Comparison of ENCODE assay signal across 9 mouse cellular contexts in genomic region chr10:43043351-43044209, GRCm38 (mm10).
DNase-seq lines count a peak whose midpoint lies in the region; ATAC-seq lines count a peak whose summit lies in the region.
"Had no signal": no experiment of that assay in that cellular context is flagged by ENCODE, and none has a peak within 500 bp of the region (broad histone marks: within the 10 kb centered on the region; RNA-seq: fewer than 3 reads in every experiment).

No protein-coding gene starts in this region.

- intact Hi-C loops in gastrocnemius, postnatal 14 days (cut with DNase I; ENCODE audit: low total_unique reads), result no loop called here

- H3K4me2 ChIP-seq in heart, embryonic 16.5 days (ENCODE audit: low read depth, low read length), result peak overlapping the region; percentile 26; the same call in 1 of the 2 replicates
- no peak overlapping the region; the same call in 1 of the 2 replicates for H3K4me2 ChIP-seq in midbrain, embryonic 11.5 days

- no peaks in the 10 kb centered on the region for H3K9me3 ChIP-seq in heart, embryonic 16.5 days (replicated peaks; ENCODE audit: control insufficient read depth, low read length)
- H3K9me3 ChIP-seq in midbrain, embryonic 11.5 days (ENCODE audit: control insufficient read depth, low read length), result peaks cover 2% of the 10 kb centered on the region; the same call in 1 of the 2 replicates

- H3K9ac ChIP-seq in heart, embryonic 16.5 days (ENCODE audit: low read length), result peak overlapping the region; percentile 44
- peak overlapping the region; percentile 27; the same call in 1 of the 2 replicates for H3K9ac ChIP-seq in midbrain, embryonic 11.5 days (ENCODE audit: low read length)

- ATAC-seq in heart, embryonic 16.5 days (replicated peaks; ENCODE audit: extremely low read depth, insufficient read depth, low FRiP score), result peak; percentile 61
- peak; percentile 94 for ATAC-seq in midbrain, embryonic 11.5 days (ENCODE audit: low FRiP score)
- no peak for ATAC-seq in inflammation-experienced regulatory T-cells, adult 6 months

- no peaks in the 10 kb centered on the region for H3K36me3 ChIP-seq in heart, embryonic 16.5 days (ENCODE audit: control insufficient read depth, insufficient read depth)
- no peaks in the 10 kb centered on the region for H3K36me3 ChIP-seq in midbrain, embryonic 11.5 days (ENCODE audit: control insufficient read depth, insufficient read depth, low read length)

- peak; percentile 87 for DNase-seq in ZHBTc4 (ENCODE audit: low read depth, low spot score)
- peak; percentile 66 for DNase-seq in embryo, embryonic 9.5 days (ENCODE audit: extremely low spot score)
- DNase-seq in midbrain, embryonic 11.5 days (ENCODE audit: low spot score, missing footprints), result peak; percentile 93
- no peak for DNase-seq in gastrocnemius, postnatal 14 days
- DNase-seq in adrenal gland, postnatal 25 days, result no peak
- DNase-seq: adrenal gland, adult 8-10 months; kidney, postnatal 10 days had no signal

- no peaks in the 10 kb centered on the region for H3K27me3 ChIP-seq in heart, embryonic 16.5 days (ENCODE audit: control insufficient read depth, insufficient read depth, low read length)
- H3K27me3 ChIP-seq in midbrain, embryonic 11.5 days (ENCODE audit: control insufficient read depth, insufficient read depth, low read length), result no peaks in the 10 kb centered on the region

- H3K27ac ChIP-seq in heart, embryonic 16.5 days (ENCODE audit: low read length), result peak overlapping the region; percentile 95
- peak overlapping the region; percentile 64 for H3K27ac ChIP-seq in midbrain, embryonic 11.5 days (ENCODE audit: low read depth, low read length)

- 32% methylated on average over 7 of the region's 7 CpGs for WGBS in heart, embryonic 16.5 days
- WGBS in midbrain, embryonic 11.5 days, result 15% methylated on average over 7 of the region's 7 CpGs

- H3K4me3 ChIP-seq in heart, embryonic 16.5 days (ENCODE audit: low read length), result no peak overlapping the region
- no peak overlapping the region for H3K4me3 ChIP-seq in midbrain, embryonic 11.5 days (ENCODE audit: low read depth, low read length)

- peaks cover 33% of the 10 kb centered on the region for H3K4me1 ChIP-seq in heart, embryonic 16.5 days (ENCODE audit: control insufficient read depth, insufficient read depth, low read length)
- peaks cover 25% of the 10 kb centered on the region for H3K4me1 ChIP-seq in midbrain, embryonic 11.5 days (ENCODE audit: control insufficient read depth, insufficient read depth, low read length)

Comparison
In these comparisons a context has a peak if more than half of its experiments do, and no peak if none do; other contexts are left out.
1. DNase-seq: peak in ZHBTc4 (single experiment), embryo, embryonic 9.5 days (single experiment) and midbrain, embryonic 11.5 days (single experiment); none in gastrocnemius, postnatal 14 days (single experiment) and adrenal gland, postnatal 25 days (single experiment).